Mouse (Mus musculus): ENCODE results near the gene Rb1. TPM values are rescaled to one million over a fixed set of nuclear protein-coding genes. Genes with fewer than 3 reads are reported as not detected.

Rb1 gene
- polyA plus RNA-seq, 1 experiment from 2014 or later: 13.0 TPM

DNA sequence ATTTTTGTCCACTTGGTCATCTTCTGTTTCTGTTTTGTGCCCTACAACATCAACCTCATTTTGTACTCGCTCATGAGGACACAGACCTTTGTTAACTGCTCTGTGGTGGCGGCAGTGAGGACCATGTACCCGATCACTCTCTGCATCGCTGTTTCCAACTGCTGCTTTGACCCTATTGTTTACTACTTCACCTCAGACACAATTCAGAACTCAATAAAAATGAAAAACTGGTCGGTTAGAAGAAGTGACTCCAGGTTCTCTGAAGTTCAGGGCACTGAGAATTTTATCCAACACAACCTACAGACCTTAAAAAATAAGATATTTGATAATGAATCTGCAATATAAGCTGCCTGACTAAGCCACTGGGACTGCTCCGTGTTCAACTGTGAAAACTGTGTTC, 86.3 kb downstream of the Rb1 start:
- H3K9ac ChIP-seq (ENCODE audit: low read depth, low read length): peak overlapping the region; percentile 77
- H3K4me2 ChIP-seq (ENCODE audit: low read depth, low read length): peak overlapping the region; percentile 47
- no peaks in the 10 kb centered on the region for H3K9me3 ChIP-seq (ENCODE audit: control insufficient read depth, low read length)
- no peaks in the 10 kb centered on the region for H3K36me3 ChIP-seq (ENCODE audit: control insufficient read depth, insufficient read depth, low read length)
- peak overlapping the region; percentile 96 for H3K27ac ChIP-seq (ENCODE audit: low read length)
- H3K4me1 ChIP-seq (ENCODE audit: control insufficient read depth, insufficient read depth, low read length): peaks cover 6% of the 10 kb centered on the region; the same call in 1 of the 2 replicates
- H3K27me3 ChIP-seq (replicated peaks; ENCODE audit: control insufficient read depth, insufficient read depth, low read length): no peaks in the 10 kb centered on the region
- WGBS: 1% methylated on average over 6 of the region's 6 CpGs
- ATAC-seq: peak; percentile 71
- peak overlapping the region; percentile 63 for H3K4me3 ChIP-seq (ENCODE audit: low read length)

DNA sequence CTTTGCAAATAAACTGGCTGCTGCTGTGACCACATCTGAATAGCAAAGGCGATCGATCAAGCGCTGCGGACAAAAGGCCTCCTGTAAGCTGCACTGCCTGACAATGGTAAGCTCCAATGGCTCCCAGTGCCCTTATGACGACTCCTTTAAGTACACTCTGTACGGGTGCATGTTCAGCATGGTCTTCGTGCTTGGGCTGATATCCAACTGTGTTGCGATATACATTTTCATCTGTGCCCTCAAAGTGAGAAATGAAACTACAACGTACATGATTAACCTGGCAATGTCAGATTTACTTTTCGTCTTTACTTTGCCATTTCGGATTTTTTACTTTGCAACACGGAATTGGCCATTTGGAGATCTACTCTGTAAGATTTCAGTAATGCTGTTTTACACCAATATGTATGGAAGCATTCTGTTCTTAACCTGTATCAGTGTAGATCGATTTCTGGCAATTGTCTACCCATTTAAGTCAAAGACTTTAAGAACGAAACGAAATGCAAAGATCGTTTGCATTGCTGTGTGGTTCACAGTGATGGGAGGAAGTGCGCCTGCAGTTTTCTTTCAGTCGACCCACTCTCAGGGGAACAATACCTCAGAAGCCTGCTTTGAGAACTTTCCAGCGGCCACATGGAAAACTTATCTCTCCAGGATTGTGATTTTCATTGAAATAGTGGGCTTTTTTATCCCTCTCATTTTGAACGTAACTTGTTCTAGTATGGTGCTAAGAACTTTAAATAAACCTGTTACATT, 86.9 kb downstream of the Rb1 start:
- H3K36me3 ChIP-seq (ENCODE audit: control insufficient read depth, insufficient read depth, low read length): no peaks in the 10 kb centered on the region
- H3K27ac ChIP-seq (ENCODE audit: low read length): peak overlapping the region; percentile 96
- ATAC-seq: peak; percentile 82
- peak overlapping the region; percentile 47 for H3K4me2 ChIP-seq (ENCODE audit: low read depth, low read length)
- H3K4me3 ChIP-seq (ENCODE audit: low read length): peak overlapping the region; percentile 63
- H3K9me3 ChIP-seq (ENCODE audit: control insufficient read depth, low read length): no peaks in the 10 kb centered on the region
- under 1% methylated on average over 20 of the region's 20 CpGs for WGBS
- H3K27me3 ChIP-seq (replicated peaks; ENCODE audit: control insufficient read depth, insufficient read depth, low read length): no peaks in the 10 kb centered on the region
- H3K4me1 ChIP-seq (ENCODE audit: control insufficient read depth, insufficient read depth, low read length): peaks cover 8% of the 10 kb centered on the region; the same call in 1 of the 2 replicates
- peak overlapping the region; percentile 77 for H3K9ac ChIP-seq (ENCODE audit: low read depth, low read length)

DNA sequence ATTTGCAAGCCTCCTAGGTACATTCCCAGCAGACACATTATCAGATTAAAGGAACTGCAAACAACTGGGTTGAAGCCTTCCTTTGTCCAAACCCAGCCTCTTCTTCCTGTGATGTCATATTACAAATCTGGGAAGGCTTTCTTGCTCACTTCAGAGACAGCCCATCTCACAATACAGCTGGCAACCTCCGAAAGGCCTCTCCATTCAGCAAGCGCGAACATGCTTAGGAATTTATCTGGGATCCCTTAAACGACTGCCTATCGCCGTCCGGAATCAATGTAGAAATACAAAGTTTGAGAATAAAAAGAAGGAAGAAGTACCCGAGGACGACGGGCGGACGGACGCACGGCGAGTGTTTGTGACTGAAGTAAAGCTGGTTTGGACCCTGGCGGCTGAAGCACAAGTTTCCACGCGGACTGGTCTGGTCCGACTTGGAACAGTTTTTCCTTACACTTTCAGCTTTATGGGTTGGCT, 87.7 kb downstream of the Rb1 start, which contains the start of gene Lpar6:
TSS of gene Lpar6 (plus strand) at position 48 of the 474 bp plus-strand sequence.
- peak; percentile 84 for ATAC-seq

GRCm38 (mm10) chr14:73234468-73235031, 91.1 kb downstream of the Rb1 start:
- H3K4me2 ChIP-seq (ENCODE audit: low read depth, low read length): no peak overlapping the region
- H3K4me1 ChIP-seq (ENCODE audit: control insufficient read depth, insufficient read depth, low read length): peaks cover 8% of the 10 kb centered on the region; the same call in 1 of the 2 replicates
- H3K9me3 ChIP-seq (ENCODE audit: control insufficient read depth, low read length): no peaks in the 10 kb centered on the region
- H3K36me3 ChIP-seq (ENCODE audit: control insufficient read depth, insufficient read depth, low read length): no peaks in the 10 kb centered on the region
- 24% methylated on average over 2 of the region's 2 CpGs for WGBS
- no peaks in the 10 kb centered on the region for H3K27me3 ChIP-seq (replicated peaks; ENCODE audit: control insufficient read depth, insufficient read depth, low read length)
- ATAC-seq: peak; percentile 21; the same call in 1 of the 2 replicates
- H3K4me3 ChIP-seq (ENCODE audit: low read length): no peak overlapping the region
- H3K9ac ChIP-seq (ENCODE audit: low read depth, low read length): no peak overlapping the region
- peak overlapping the region; percentile 49 for H3K27ac ChIP-seq (ENCODE audit: low read length)

More for the DNA sequence above, 87.7 kb downstream of the Rb1 start, which contains the start of gene Lpar6:
- Histone ChIP-seq H3K9me3 (ENCODE audit: control insufficient read depth, low read length) (no peaks in the 10 kb centered on the region), H3K27me3 (replicated peaks; ENCODE audit: control insufficient read depth, insufficient read depth, low read length) (no peaks in the 10 kb centered on the region), H3K4me2 (ENCODE audit: low read depth, low read length) (peak within 1 kb of the TSS; percentile 47), H3K9ac (ENCODE audit: low read depth, low read length) (peak within 1 kb of the TSS; percentile 77), H3K4me1 (ENCODE audit: control insufficient read depth, insufficient read depth, low read length) (peaks cover 8% of the 10 kb centered on the region; the same call in 1 of the 2 replicates), H3K27ac (ENCODE audit: low read length) (peak within 1 kb of the TSS; percentile 96), H3K4me3 (ENCODE audit: low read length) (peak within 1 kb of the TSS; percentile 63), H3K36me3 (ENCODE audit: control insufficient read depth, insufficient read depth, low read length) (no peaks in the 10 kb centered on the region)
- WGBS: under 1% methylated on average over 19 of the region's 19 CpGs

DNA sequence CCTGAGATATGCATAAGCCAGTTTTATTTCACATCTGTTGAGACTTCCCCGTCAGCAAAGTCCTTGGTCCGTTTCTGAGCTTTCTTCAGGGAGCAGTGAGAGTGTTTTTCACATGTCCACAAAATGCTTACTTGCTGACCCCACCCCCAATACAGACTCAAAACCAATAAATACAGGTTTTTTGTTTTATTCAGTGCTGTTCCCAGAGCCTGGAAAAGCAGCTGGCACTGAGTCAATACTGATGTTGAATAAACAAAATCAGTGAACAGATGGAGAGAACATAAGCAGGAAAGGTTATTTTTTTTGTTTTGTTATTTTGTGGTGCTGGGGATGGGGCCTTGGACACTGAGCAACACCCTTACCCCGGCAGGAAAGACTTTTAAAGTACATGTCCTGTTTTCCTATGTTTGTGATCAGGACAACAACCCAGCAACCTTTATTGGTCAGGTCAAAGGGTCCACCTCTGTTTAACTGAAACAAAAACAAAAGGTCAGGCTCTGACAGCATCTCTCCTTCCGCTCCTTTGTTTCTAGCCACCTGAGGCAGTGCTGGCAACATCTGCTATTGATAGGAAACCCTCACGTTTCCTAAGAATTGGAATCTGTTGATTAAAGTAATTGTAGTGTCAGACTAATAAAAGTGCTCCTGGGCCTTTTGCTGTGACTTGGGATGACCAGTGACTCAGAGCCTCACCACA, 94.2 kb downstream of the Rb1 start:
- Histone ChIP-seq H3K4me2 (ENCODE audit: low read depth, low read length) (no peak overlapping the region), H3K36me3 (ENCODE audit: control insufficient read depth, insufficient read depth, low read length) (no peaks in the 10 kb centered on the region), H3K4me1 (ENCODE audit: control insufficient read depth, insufficient read depth, low read length) (peaks cover 8% of the 10 kb centered on the region), H3K4me3 (ENCODE audit: low read length) (no peak overlapping the region), H3K9ac (ENCODE audit: low read depth, low read length) (no peak overlapping the region), H3K9me3 (ENCODE audit: control insufficient read depth, low read length) (no peaks in the 10 kb centered on the region), H3K27me3 (replicated peaks; ENCODE audit: control insufficient read depth, insufficient read depth, low read length) (no peaks in the 10 kb centered on the region), H3K27ac (ENCODE audit: low read length) (peak overlapping the region; percentile 15; the same call in 1 of the 2 replicates)
- ATAC-seq: peak; percentile 21; the same call in 1 of the 2 replicates
- WGBS: 41% methylated on average over 5 of the region's 5 CpGs

DNA sequence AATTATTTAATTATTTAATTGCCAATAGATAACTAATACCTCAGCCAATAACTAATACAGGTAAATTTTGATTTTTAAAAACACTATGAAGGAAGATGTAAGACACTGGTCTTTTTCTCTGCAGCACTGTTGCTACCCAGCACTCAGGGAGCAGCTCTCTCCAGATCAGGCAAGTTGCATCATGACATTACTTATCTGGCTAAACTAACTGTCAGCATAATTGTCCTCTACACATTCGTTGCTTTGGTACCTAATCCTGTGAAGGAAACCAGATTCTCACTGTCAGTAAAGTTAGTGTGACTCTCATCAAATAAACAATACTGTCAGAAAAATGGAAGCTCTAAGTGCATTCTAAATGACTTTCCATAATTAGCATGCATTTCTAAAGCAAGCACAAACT, 98.8 kb downstream of the Rb1 start:
- no peaks in the 10 kb centered on the region for H3K36me3 ChIP-seq (ENCODE audit: control insufficient read depth, insufficient read depth, low read length)
- WGBS: 8% methylated on average over 1 of the region's 1 CpGs
- no peak overlapping the region for H3K4me3 ChIP-seq (ENCODE audit: low read length)
- no peaks in the 10 kb centered on the region for H3K9me3 ChIP-seq (ENCODE audit: control insufficient read depth, low read length)
- no peak overlapping the region for H3K9ac ChIP-seq (ENCODE audit: low read depth, low read length)
- no peaks in the 10 kb centered on the region for H3K27me3 ChIP-seq (replicated peaks; ENCODE audit: control insufficient read depth, insufficient read depth, low read length)
- H3K4me2 ChIP-seq (ENCODE audit: low read depth, low read length): no peak overlapping the region
- ATAC-seq: no peak
- no peaks in the 10 kb centered on the region; the same call in 1 of the 2 replicates for H3K4me1 ChIP-seq (ENCODE audit: control insufficient read depth, insufficient read depth, low read length)
- no peak overlapping the region for H3K27ac ChIP-seq (ENCODE audit: low read length)

GRCm38 (mm10) chr14:73226346-73226745, 99.3 kb downstream of the Rb1 start:
- Histone ChIP-seq H3K27me3 (replicated peaks; ENCODE audit: control insufficient read depth, insufficient read depth, low read length) (no peaks in the 10 kb centered on the region), H3K4me2 (ENCODE audit: low read depth, low read length) (no peak overlapping the region), H3K4me3 (ENCODE audit: low read length) (no peak overlapping the region), H3K9me3 (ENCODE audit: control insufficient read depth, low read length) (no peaks in the 10 kb centered on the region), H3K9ac (ENCODE audit: low read depth, low read length) (no peak overlapping the region), H3K4me1 (ENCODE audit: control insufficient read depth, insufficient read depth, low read length) (no peaks in the 10 kb centered on the region; the same call in 1 of the 2 replicates), H3K36me3 (ENCODE audit: control insufficient read depth, insufficient read depth, low read length) (no peaks in the 10 kb centered on the region), H3K27ac (ENCODE audit: low read length) (no peak overlapping the region)
- ATAC-seq: no peak
- WGBS: 65% methylated on average over 3 of the region's 3 CpGs

DNA sequence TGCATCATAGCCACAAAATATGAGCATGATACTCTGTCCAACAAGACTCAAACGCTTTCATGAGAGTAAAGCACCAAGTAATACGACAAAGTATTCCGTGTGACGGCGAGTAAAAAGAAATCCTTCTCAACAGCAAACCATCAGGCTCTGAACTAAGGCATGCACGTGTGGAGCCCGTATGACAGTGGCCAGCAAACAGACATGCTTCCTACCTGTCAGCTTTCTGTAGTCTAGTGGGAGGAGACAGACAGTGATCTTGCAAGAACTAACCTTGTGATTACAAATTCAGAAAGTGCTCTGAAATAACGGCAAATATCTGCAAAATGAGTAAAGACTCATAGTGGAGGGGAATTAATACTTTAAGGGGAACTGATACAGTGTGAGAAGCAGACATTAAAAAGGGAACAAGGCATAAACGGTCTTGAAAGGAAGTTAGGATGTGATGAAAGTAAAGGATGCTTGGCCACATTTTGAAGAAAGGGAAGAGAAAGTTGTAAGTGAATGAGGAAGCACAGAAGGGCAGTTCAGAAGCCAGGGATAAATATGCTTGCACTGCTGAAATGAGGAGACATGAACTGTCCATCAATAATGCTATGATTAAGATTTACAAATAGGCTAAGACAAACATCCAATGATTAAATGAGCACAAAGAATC, 103.2 kb downstream of the Rb1 start:
- Histone ChIP-seq H3K27ac (ENCODE audit: low read length) (no peak overlapping the region), H3K27me3 (replicated peaks; ENCODE audit: control insufficient read depth, insufficient read depth, low read length) (no peaks in the 10 kb centered on the region), H3K4me1 (ENCODE audit: control insufficient read depth, insufficient read depth, low read length) (no peaks in the 10 kb centered on the region; the same call in 1 of the 2 replicates), H3K36me3 (ENCODE audit: control insufficient read depth, insufficient read depth, low read length) (no peaks in the 10 kb centered on the region), H3K9ac (ENCODE audit: low read depth, low read length) (no peak overlapping the region), H3K4me3 (ENCODE audit: low read length) (no peak overlapping the region), H3K9me3 (ENCODE audit: control insufficient read depth, low read length) (no peaks in the 10 kb centered on the region), H3K4me2 (ENCODE audit: low read depth, low read length) (no peak overlapping the region)
- WGBS: 81% methylated on average over 9 of the region's 9 CpGs
- ATAC-seq: no peak

Measured in intestine, embryonic 16.5 days (tissue).